Mouse (Mus musculus): ENCODE measurements at regions not wholly inside any gene's neighbourhood (a gene's known extent, or its start where the extent isn't known, plus 50 kb on each side); places are given as distances from the start of the nearest gene placed in this dataset.

- no peak overlapping the region for H3K9ac ChIP-seq (replicated peaks)
- H3K9me3 ChIP-seq = no peaks in the 10 kb centered on the region
- H3K4me2 ChIP-seq (replicated peaks) = no peak overlapping the region
- WGBS = 65% methylated on average over 9 of the region's 9 CpGs
- no peak for ATAC-seq
- no peaks in the 10 kb centered on the region for H3K36me3 ChIP-seq
- H3K4me3 ChIP-seq (replicated peaks) = no peak overlapping the region
- H3K27ac ChIP-seq = no peak overlapping the region
- no peaks in the 10 kb centered on the region for H3K27me3 ChIP-seq
- H3K4me1 ChIP-seq (replicated peaks) = no peaks in the 10 kb centered on the region
These were observed 95.2 kb upstream of the Defb41 start for GRCm38 (mm10) chr1:18359951-18360731.

GRCm38 (mm10) chr1:18338871-18339270 lies 73.9 kb upstream of the Defb41 start:
- H3K27ac ChIP-seq = no peak overlapping the region
- no peaks in the 10 kb centered on the region for H3K36me3 ChIP-seq
- H3K4me1 ChIP-seq (replicated peaks) = no peaks in the 10 kb centered on the region
- WGBS = 81% methylated on average over 1 of the region's 1 CpGs
- no peak for ATAC-seq
- no peak overlapping the region for H3K4me2 ChIP-seq (replicated peaks)
- H3K9me3 ChIP-seq = no peaks in the 10 kb centered on the region
- H3K4me3 ChIP-seq (replicated peaks) = no peak overlapping the region
- H3K9ac ChIP-seq (replicated peaks) = no peak overlapping the region
- no peaks in the 10 kb centered on the region for H3K27me3 ChIP-seq

Measured in midbrain, embryonic 13.5 days (tissue).